Mouse (Mus musculus) adrenal gland (tissue): Measurements from ENCODE around the gene Hhipl1.

Source experiments
- intact Hi-C: fragments of 180-260 bp; cut with DNase I; formaldehyde crosslinking; loops from one replicate; pipeline ENCODE4 v1.15.1; 2025

The Hhipl1 gene

DNA sequence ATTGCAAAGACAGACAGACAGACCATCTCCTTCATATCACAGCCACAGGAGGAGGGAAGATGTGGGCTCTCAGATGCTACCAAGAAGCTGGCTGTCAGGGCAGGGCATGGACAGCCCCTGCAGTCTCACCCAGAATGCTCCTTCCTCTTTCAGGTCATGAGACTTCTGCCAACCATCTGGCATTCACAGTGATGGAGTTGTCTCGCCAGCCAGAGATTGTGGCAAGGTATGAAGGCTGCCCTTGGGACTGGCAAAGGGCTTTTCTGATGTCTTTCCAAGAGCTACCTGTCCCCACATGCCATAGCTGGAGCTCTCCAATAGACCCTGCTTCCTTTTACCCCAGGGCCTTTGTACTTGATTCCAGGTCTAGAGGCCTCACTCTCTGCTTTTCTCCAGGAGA lies 49.2 kb downstream of the Hhipl1 start:
- intact Hi-C loops, result no loop called here

DNA sequence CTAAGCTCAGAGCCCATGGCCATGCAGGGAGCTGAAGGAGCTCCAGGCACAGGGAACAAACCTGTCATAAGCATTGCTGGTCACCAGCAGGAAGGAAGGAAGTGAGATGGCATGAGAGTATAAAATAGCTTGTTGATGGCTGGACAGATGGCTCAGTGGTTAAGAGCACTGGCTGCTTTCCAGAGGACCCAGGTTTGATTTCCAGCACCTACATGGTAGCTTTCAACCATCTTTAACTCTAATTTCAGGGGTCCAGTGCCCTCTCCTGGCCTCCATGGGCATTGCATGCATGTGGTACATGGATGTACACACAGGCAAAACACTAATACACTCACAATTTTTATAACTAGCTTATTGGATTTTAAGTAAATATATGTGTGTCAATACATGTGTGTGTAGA lies 49.9 kb downstream of the Hhipl1 start:
- intact Hi-C loops, result no loop called here

DNA sequence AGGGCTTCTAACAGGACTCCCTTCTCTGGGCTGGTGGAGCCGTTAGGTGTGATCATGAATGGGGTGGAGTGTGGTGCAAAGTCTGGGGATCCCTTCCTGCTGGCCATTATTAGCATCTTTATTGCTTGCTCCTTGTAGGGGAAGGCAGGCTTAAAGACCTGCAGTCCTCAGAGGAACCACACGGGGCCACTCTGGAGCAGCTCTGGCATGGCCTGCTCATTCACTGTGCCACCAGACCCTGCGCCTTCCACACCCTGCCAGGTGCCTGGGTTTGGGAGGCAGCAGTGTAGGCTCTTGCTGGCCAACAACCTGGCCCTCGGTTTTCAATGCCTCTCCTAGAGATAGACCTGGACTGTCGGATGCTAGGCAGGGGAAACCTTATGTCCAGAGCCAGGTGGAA lies 57.7 kb downstream of the Hhipl1 start:
- intact Hi-C loops, result loop anchor here (2.0 kb wide), 2 partner anchors 59 to 129 kb away; no protein-coding TSS in a partner anchor

DNA sequence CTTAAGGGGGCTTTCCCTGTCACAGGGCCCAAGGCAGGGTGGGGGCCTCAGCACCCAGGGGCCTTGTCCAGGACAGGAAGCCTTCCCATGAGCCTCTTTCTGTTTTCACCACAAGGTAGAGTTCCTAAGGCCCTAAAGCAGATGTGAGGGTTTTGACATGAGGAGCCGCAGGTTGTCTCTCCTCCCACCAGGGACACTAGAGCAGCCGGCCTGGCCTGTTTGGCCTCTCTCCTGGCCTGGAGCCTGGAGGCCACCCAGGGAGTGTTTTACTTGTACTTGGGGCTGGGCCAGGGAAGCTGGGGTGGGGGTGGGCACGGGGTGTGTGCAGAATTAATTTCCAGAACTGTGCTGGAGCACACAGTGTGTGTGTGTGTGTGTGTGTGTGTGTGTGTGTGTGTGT lies 59.3 kb downstream of the Hhipl1 start:
- intact Hi-C loops, result loop anchor here (2.0 kb wide), 1 partner anchor 57 kb away; no protein-coding TSS in a partner anchor

DNA sequence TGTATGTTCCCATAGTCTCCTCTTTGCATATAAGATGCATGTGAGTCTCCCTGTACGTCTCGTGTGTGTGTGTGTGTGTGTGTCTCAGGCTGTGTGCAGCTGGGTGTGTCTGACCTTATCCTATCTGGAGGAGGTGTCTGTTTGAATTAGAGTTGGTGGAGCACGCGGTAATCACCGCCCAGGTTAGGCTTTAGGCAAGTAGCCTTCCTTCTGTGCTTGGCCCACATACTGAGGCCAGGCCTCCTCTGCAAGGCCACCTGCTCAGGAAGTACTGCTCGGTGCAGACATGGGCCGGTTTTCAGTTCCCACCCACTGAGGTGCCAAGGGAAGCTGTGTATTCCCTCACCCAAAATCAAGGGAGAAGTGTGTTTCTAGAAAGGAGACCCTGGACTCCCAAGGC lies 59.8 kb downstream of the Hhipl1 start:
- intact Hi-C loops, result loop anchor here (2.0 kb wide), 1 partner anchor 57 kb away; no protein-coding TSS in a partner anchor

DNA sequence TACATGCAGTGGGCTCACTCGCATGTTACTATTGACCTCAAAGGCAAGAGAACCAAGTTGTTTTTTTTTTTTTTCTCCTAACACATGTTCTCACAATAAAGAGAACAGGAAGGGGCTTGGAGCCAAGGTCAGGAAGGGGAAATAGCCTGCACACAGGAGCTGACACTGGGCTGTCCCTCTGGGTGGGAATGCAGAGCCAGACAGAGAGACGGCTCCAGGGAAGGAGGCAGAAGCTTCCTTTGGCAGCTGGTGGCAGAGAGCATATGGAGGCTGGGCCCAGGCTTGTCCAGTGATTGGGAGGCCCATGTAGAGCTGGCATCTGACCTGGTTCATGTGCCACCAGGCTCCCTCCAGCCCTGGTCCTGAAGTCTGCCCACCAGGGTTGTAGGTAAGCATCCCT lies 61.8 kb downstream of the Hhipl1 start:
- intact Hi-C loops, result no loop called here

DNA sequence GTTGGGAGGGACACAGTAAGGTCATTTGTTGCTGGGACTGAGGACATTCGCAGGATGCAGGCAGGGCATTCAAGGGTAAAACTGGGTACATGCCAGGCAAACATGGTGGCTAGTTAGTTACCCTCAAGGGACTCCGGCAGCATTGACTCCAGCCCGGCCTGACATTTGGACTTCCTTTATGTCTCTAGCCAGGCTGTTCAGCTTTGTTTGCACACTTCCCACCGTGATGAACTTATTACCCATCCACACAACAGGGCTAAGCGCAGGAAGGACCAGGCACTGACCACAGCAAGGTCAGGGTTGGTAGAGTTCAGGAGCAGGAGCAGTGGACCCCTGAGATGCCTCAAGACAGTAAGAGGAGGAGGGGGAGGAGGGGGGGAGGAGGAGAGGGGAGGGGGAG lies 62.9 kb downstream of the Hhipl1 start:
- intact Hi-C loops, result no loop called here

DNA sequence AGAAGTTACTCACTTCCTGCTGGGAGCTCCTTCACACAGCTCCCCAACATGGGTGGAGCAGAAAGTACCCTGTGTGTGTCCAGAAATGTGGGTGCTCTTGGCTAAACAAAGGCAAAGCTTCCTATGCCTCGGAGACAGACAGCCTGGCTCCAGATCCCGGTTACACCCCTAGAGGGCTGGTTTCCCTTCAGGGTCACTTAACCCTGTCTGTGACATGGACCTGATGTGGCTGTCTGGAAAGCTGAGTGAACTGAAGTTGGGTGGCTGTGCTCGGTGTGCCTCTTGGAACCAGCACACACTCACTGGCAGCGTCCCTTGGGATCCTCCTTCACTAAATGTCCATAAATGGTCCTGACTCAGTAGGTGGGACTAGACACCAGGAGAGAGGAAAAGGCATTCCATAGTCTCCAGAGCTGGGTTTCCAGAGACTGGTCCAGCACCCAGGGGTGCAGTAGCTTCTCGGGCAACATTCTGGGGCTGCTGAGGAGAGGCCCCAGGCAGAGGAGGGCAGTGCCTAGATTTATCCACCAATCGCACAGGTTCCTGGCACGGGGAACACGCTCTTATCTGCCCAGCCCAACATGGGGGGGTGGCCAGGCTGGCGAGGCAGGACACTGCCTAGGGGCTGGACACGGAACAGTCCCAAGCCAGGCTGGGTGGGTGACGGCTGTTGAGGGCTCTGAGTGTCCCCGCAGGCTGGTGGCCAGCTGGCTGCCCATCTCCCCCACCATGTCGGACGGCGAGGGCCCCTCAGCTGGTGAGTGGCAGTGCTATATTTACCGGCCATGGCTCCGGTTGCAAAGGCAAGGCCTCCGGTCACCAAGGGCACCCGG lies 64.7 kb downstream of the Hhipl1 start, which contains the start of gene Eml1:
Gene Eml1, plus strand, starts transcription at position 362 of the 833 bp plus-strand sequence.
- intact Hi-C loops, result no loop called here

DNA sequence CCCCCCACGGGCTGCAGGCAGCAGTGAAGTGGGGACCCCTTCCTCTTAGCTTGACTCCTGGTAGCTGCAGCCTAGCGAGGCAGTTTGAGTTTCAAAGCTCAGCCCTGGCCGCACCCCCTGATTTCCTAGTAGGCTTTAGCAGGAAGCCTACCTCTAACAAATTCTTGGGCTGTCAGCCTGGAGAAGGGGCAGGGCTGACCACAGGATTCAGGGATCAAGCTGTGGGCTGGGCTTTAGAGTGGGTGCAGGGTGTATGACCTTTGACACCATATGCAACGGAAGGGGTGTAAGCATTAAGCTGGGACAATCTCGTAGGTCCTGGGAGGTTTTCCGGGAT lies 65.3 kb downstream of the Hhipl1 start:
- intact Hi-C loops, result no loop called here

DNA sequence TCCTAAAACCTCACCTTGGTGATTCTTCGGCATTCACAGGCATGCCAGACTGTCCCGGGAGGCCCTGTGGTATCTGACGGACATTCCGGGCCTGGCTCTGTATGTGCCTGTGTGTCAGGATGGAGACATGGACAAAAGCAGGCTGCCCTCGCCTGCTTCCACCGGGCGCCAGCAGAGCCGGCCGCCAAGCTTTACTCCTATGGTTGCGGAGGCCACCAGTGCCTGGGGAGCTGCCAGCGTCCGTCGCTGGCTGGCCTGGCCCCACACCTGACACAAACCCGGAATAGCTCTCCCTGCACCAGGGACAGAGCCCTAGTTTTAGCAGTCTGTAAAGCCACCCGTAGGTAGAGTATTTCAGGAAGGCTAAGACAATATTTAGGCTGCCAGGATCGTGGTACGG lies 66.2 kb downstream of the Hhipl1 start:
- intact Hi-C loops, result no loop called here

DNA sequence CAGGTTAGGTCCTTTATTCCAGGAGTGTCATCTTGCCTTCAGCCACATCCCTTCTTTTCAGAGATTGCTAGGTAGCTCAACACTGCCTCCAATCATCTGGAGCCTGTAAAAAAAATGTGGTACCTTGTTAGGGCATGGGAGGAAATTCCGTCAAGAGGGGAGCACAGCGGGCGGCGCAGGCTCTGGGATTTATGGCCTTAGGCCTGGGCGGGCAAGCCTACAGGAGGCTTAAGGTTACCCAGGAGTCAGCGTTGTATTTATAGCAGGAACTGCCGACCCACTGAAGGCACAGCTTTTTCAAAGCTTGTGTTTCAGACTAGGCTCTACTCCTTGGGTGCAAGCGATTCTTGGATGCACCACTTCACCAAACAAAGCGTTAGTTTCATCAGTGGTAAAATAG lies 67.5 kb downstream of the Hhipl1 start:
- intact Hi-C loops, result no loop called here

DNA sequence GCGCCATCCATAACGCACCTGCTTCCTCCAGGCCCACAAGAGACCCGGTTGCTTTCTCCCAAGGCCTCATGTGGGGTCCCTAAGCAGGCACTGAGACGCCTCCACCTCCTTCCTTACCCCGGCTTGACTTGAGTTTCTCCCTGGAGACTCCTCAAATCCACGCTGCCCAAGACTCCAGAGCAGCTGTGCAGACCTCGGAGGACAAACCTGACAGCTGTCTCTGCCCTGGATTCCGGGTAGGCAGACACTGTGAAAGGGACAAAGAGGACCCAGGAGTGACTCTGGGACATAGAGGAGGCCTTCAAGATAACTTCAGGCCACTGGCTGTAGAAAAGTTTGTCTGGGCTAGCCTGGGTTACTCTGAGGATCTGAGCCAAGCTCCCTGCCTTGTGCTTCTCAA lies 68.6 kb downstream of the Hhipl1 start:
- intact Hi-C loops, result no loop called here

DNA sequence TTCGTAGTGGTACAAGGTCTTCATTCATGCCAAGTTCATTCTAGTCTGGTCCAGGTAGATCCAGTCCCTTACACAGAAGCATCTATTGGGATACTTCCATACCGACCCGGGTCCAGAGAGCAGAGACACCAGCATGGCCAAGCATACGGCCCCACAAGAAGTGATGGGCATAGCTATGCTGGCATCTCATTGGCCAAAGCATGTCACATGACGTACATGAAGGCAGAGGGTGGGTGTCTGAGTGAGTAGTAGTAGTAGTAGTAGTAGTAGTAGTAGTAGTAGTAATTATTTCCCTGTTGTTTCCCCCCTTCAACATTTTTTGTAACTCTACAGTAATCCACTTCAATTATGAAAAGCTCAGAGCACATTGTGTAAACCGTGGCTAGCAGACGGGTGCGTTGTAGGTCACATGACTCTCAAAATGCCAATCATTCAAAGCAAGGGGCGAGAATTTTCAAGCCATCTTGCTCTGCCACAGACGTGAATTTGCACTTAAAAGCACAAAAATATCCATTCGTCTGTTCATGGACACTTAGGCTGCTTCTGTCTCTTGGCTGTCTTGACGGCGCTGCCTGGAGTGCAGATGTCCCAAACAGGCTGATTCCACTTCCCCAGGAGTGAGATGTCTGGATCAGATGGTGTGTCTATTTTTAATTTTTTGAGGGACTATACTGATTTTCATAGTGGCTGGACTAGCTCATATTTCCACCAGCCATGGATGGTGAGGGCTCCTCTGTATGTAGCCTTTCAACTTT lies 72.5 kb downstream of the Hhipl1 start:
- intact Hi-C loops, result no loop called here
